Mouse (Mus musculus) heart, adult 9 months (tissue): ENCODE measurements around the gene Xlr4b.
A peak's percentile ranks its signal among the peaks of the same experiment; 100 is the strongest.
"Not testable (repeated sequence)": the region's sequence is repeated elsewhere in the genome, so short reads cannot be mapped to it uniquely, and the experiment has no call there.

Source experiments
- DNase-seq, 2 experiments: peaks; one replicate each; pipeline ENCODE4 v3.0.0; 2022; ENCODE audit warnings: low spot score in 2 of 2

The Xlr4b gene

DNA sequence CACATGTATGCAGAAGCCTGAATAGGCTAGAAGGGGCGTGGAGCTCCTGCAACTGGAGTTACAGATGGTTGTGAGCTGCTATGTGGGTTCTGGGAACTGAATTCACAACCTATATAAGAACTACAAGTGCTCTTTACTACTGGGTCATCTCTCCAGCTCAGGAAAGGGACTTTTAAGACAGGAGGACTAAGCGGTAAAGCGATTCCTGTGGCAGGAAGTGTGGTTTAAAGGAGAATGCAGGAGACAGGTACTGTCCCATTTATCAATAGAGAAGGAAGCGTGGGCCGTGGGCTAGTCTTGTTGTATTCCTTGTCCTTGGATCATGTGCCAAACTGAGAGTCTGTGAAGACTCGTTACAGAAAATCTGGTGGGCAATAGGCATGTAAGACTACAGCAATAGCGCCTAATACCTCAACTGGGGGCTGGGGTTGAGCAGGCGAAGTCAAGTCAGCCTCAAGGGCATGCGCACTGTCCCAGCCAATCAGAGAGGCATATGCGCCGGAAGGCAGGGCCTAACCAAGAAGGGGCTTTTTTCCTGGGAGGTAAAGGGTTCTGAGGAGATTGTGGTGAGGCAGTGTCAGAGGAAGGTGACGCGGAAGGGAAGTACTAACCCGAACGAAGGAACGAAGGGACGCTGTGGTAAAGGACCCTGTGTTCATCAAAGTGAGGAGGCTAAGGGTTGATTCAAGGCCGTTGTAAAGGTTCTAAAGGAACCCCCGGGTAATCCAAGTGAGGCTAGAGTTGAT is at the start of gene Xlr4b:
Gene Xlr4b (plus strand): TSS at position 515 of the 746 bp plus-strand sequence.
- DNase-seq: not testable (repeated sequence)

- DNase-seq: not testable (repeated sequence)
Measured at GRCm38 (mm10) chrX:73176889-73177288, 37.2 kb upstream of the Xlr4b start, which contains the start of gene Spin2d. Spin2d (minus strand) TSS chrX:73176989.

- DNase-seq: peak in 1 of 2 experiments; percentile 37
Measured at GRCm38 (mm10) chrX:73191934-73192333, 22.2 kb upstream of the Xlr4b start, which contains the start of gene Xlr3b. Xlr3b (plus strand) TSS chrX:73192207.

- no peak for DNase-seq
Measured at GRCm38 (mm10) chrX:73225365-73225764, 11.2 kb downstream of the Xlr4b start.

GRCm38 (mm10) chrX:73227914-73228605 is 13.9 kb downstream of the Xlr4b start, which contains the start of gene F8a:
F8a (plus strand) TSS chrX:73228291.
- DNase-seq: peak; percentile 81 to 85

DNA sequence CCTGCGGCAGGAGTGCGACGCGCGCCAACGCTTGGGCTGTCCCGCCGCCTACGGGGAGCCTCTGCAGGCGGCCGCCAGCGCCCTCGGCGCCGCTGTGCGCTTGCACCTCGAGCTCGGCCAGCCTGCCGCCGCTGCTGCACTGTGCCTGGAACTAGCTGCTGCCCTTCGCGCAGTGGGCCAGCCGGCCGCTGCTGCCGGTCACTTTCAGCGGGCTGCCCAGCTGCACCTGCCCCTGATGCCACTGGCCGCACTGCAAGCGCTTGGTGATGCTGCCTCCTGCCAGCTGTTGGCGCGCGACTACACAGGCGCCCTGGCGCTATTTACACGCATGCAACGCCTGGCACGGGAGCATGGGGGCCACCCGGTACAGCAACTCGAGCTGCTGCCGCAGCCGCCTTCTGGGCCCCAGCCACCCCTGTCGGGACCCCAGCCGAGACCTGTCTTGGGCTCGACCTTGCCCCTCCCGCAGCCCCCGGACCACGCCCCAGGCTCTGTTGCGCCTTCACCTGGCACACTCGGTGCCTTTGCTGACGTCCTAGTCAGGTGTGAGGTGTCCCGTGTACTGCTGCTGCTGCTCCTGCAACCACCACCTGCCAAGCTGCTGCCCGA is 14.6 kb downstream of the Xlr4b start:
- DNase-seq: peak; percentile 39 to 41

- no peak for DNase-seq
Measured at GRCm38 (mm10) chrX:73229288-73229687, 15.2 kb downstream of the Xlr4b start.

DNA sequence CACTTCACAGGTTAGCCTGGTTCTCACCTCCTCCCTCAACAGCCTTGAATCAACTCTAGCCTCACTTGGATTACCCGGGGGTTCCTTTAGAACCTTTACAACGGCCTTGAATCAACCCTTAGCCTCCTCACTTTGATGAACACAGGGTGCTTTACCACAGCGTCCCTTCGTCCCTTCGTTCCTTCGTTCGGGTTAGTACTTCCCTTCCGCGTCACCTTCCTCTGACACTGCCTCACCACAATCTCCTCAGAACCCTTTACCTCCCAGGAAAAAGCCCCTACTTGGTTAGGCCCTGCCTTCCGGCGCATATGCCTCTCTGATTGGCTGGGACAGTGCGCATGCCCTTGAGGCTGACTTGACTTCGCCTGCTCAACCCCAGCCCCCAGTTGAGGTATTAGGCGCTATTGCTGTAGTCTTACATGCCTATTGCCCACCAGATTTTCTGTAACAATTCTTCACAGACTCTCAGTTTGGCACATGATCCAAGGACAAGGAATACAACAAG is 28.7 kb downstream of the Xlr4b start, which contains the start of gene Xlr4c:
Gene Xlr4c (minus strand): TSS at position 310 of the 505 bp plus-strand sequence.
- DNase-seq: not testable (repeated sequence)

DNA sequence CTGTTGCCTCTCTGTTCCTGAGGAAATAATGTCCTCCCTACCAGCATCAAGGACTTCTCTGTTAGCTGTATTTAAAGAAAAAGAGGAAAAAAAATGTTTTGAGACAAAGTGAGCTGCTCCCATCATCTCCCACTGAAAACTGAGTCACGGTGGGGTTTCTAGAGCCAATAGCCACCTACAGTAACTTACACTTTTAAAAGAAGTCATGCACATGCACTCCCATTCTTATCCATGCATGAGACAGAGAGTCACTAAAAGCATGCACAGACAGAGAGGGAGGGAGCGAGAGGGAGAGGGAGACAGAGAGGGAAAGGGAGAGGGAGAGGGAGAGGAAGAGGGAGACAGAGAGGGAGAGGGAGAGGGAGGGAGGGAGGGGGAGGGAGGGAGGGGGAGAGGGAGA is 48.3 kb downstream of the Xlr4b start:
- not testable (repeated sequence) for DNase-seq

DNA sequence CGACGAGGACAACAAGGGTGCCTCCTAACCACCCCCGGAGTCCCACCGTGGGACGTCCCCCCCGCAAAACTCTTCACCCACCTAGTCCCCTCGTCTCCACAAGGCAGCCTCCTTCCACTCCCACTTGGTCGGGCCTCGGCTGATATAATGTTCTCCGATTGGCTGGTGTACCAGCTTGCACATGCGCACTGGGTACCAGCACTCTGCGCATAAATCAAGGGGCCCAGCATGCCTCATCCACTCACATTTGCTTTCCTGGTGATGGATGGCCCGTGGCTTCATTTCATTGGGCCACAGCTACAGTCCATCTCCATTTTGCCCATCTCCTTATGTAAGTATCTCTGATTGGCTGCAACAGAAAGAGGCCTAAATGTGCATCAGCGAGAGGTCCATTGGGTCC is 51.1 kb downstream of the Xlr4b start, which contains the start of gene Xlr3c:
Gene Xlr3c (minus strand): TSS at position 121 of the 400 bp plus-strand sequence.
- DNase-seq: not testable (repeated sequence)
